Mouse (Mus musculus) T-helper 17 cell (primary cell): Measurements from ENCODE around the gene Naaa.

ENCODE experiments used
- in situ Hi-C, 2 experiments: fragments of 300-600 bp; cut with MboI, MseI; formaldehyde crosslinking; loops; 1 replicate in 1 of 2; 2 replicates in 1 of 2; pipeline ENCODE4 v1.15.1; 2025; ENCODE audit warnings: high pct_unique_total_duplicates in 2 of 2

The Naaa gene

DNA sequence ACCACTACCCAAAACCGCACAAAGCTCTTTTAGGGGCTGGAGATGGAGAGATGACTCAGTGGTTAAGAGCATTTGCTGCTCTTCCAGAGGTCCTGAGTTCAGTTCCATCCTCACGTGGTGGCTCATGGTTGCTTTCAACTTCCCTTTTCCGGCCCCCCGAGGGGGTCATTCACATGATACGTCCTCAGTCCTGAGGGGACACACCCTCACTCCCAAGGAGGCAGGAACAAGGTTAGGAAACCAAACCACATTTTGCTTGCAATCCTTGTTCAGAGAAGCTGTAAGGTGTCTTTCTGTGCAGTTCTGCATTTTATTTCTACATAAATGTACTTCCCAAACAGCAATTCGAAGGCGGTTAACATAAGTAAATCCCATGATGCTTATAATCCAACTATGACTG, 7.5 kb downstream of the Naaa start:
- in situ Hi-C loops = no loop called here

GRCm38 (mm10) chr5:92263761-92264359, 14.1 kb downstream of the Naaa start:
- in situ Hi-C loops = no loop called here

DNA sequence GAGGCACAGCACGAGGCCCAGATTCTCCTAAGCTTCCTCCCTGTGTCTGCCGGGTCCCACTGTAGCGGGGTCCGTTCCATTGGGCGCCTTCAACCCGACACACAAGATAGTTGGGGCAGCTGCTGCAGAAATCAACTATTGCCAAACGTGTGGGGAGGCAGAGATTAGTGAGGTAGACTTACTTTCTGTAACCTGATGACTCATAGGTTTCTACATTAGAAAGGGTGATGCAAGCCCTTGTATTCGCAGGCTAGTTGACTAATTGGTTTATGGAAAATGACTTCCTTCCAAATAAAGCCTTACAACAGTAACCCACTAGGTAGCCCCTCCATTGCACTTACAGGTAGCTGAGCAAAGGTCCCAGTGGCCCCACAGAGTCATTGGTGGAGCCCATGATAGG, 15.3 kb downstream of the Naaa start:
- in situ Hi-C loops = no loop called here

GRCm38 (mm10) chr5:92256218-92256617, 21.8 kb downstream of the Naaa start, which contains the start of gene Ppef2:
Ppef2 (minus strand) TSS chr5:92256278.
- in situ Hi-C loops = no loop called here

- in situ Hi-C loops = no loop called here
Measured at GRCm38 (mm10) chr5:92254476-92254875, 23.5 kb downstream of the Naaa start.

GRCm38 (mm10) chr5:92252797-92253343, 25.1 kb downstream of the Naaa start:
- in situ Hi-C loops = no loop called here

DNA sequence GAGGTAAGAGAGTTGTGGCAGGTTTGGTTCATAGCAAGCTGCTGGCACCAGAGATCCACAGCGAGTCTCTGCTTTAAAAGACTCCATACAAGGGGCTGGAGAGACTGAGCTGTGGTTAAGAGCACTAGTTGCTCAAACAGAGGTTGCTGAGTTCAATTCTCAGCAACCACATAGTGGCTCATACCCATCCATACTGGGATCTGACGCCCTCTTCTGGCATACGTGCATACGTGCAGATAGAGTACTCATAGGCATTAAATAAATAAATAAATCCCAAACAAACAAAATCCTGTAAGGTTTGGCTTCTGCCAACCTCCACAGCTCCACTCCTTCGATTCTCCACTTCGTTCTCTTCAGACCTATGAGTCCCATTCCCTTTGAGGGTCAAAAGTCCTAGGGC, 25.9 kb downstream of the Naaa start:
- in situ Hi-C loops = no loop called here

DNA sequence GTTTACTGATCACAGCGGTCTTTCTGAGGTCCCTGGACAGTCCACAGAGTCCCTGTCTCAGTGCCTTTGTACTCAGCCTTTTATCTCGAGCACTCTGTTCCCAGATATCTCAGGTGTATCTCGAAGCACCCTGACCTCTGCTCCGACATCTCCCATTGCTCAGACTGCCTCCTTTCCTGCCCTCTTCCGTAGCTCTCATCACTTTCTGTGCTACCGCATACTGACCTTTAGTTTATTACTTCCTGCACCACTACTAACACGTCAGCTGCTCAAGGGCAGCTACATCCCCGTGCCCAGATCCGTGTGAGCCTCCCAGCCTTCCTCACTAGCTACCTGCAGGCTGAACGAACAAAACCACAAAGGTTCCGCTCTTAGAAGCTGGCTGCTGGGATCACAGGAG, 29.4 kb downstream of the Naaa start:
- in situ Hi-C loops = no loop called here

GRCm38 (mm10) chr5:92245483-92245882, 32.5 kb downstream of the Naaa start:
- in situ Hi-C loops = no loop called here

- in situ Hi-C loops = no loop called here
Measured at GRCm38 (mm10) chr5:92244900-92245299, 33.1 kb downstream of the Naaa start.

DNA sequence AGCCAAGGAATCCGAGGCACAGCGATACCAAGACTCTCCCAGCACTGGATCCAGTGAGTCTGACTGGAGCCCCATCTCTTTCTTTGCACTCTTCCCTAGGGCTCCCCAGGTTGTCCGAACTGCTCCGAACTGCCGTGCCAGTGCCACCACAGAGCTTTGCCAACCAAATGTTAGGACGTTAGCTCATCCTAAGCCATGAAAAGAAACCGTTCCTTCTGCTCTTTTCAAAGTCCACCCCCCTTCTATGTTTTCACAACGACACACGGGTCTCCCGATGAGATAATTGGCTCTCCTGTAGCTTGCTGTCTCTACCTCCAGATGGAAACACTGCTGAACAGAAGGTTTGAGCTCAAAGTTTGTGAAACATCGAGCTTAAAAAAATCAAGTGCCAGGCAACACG, 37.2 kb downstream of the Naaa start:
- in situ Hi-C loops = no loop called here

DNA sequence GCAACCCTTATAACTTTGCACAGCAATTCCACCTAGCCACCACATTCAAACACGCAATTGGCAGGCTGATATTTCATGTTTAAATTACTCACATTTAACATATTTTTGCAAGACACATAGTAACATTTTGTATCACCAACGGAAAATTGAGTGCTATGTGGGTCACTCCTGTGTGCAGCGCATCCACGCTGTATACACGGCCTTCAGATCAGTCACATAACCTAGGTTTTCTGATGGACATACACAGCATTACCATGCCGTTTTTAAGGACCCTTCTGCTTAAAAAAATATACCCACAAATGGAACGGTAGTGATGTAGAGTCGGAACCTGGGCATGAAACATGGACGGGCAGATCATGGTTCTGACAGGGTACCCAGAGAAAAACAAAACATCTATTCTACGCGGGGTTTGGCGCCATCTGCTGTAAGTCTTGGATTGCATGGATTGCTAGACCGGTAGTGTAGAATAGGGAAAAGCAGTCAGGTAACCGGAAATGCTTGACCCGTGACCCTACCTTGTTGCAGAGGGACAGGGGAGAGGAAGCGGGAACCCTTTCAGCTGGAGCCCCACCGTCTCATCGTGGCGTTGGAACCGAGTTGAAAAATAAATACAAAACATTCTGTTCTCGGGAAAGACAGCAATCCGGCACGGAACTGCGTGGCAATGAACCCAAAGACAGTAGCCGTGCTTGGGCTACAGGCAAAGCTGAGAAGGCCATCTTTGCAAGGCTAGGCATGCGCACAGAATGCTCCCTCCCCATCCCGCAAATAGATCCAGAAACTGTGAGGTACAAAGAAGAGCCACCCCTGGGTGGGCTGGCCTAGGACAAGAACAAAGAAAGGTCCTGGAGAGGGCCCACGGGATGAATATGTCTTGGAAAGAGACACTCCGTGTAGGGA, 38.4 kb downstream of the Naaa start:
- in situ Hi-C loops = loop anchor here (5.0 to 10.0 kb wide), 2 partner anchors 52 to 725 kb away; partner anchors contain the start of gene Parm1 (in 1 of the 2)

DNA sequence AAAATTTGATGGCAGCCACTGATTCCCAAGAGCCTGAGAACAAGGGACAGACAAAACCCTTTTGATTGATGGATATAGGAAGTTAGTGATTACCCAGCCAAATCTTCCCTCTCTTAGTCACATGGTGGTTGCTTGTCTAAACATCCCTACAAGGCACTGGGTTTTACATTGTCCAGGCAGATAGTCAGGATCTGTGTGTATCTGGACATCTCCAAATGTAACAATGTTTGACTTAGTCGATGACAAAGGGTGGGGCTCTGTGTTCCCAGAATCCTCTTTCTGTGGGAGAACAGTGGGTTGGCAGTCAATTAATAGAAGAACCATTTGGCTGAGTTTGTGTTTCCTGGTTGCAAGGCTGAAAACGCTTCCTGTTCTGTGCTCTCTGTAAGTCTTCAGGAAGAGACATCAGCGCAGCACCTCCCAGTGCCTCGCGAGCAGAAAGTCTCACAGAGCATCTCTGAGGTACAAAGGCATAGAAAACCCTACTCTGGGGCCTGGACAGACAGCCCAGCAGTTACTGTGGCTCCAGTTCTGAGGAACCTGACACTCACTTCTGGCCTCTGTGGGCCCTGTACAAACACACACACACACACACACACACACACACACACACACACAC, 42.9 kb downstream of the Naaa start:
- in situ Hi-C loops = loop anchor here (5.0 to 10.0 kb wide), 2 partner anchors 48 to 720 kb away; partner anchors contain the start of gene Parm1 (in 1 of the 2)

DNA sequence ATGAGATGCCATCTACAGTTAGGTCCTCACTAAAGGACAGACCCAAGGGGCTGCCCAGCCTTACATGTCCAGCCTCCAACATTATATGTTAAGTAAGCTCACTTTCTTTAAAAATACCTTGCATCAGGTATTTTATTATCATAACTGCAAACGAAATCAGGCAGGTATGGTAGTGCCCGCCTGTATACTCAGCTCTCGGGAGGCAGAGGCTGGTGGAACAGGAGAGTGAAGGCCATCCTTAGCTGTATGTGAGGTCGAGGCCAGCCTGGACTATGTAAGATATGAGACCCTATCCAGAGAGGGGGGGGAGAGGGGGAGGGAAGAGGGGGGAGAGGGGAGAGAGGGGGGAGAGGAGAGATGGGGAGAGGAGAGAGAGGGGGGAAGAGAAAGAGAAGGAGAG, 44.6 kb downstream of the Naaa start:
- in situ Hi-C loops = loop anchor here in 1 of 2 experiments (10.0 kb wide), 1 partner anchor 719 kb away; the partner anchor contains the start of gene Parm1

DNA sequence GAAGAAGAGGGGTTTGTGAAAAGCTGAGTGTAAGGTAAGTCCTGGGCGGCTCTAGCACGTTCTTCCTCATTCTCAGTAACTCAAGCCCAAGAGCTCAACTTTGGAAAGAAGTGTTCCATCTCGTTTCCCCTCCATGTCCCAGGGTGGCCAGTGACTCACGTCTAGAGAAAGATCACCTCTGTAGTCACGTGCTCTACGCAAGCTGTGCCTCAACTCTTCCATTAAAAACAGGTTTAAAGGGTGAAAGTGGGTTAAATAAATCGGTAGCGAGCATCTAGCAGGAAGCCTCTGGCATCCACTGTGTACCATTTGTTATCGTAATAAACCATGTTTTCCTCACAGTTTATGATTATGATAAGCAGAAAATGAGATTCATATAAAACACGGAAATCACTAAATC, 46.1 kb downstream of the Naaa start:
- in situ Hi-C loops = loop anchor here in 1 of 2 experiments (10.0 kb wide), 1 partner anchor 717 kb away; the partner anchor contains the start of gene Parm1

GRCm38 (mm10) chr5:92230306-92230705, 47.7 kb downstream of the Naaa start:
- in situ Hi-C loops = loop anchor here in 1 of 2 experiments (10.0 kb wide), 1 partner anchor 716 kb away; the partner anchor contains the start of gene Parm1

GRCm38 (mm10) chr5:92229514-92229913, 48.5 kb downstream of the Naaa start:
- in situ Hi-C loops = no loop called here

DNA sequence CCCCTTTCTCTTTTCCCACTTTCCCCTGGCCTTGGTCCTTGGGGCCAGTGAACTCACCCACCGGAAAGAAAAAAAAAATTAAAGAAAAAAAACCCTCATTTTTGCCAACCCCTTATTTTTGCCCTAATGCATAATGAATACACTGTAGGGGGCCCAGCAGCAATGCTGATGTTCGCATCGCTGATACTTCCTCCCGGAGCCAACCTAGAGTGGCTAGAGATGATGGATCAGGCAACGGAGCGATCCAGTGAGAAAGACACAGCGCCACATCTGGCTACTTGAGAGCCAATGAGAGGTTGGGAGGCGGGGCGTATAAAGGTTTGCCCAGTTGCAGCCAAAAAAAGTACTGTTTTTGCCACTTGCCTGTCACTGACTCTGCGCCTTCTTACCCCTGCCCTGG, 49.2 kb downstream of the Naaa start:
- in situ Hi-C loops = no loop called here

GRCm38 (mm10) chr5:92227782-92228181, 50.2 kb downstream of the Naaa start:
- in situ Hi-C loops = no loop called here

GRCm38 (mm10) chr5:92220287-92220902, 57.6 kb downstream of the Naaa start:
- in situ Hi-C loops = no loop called here

DNA sequence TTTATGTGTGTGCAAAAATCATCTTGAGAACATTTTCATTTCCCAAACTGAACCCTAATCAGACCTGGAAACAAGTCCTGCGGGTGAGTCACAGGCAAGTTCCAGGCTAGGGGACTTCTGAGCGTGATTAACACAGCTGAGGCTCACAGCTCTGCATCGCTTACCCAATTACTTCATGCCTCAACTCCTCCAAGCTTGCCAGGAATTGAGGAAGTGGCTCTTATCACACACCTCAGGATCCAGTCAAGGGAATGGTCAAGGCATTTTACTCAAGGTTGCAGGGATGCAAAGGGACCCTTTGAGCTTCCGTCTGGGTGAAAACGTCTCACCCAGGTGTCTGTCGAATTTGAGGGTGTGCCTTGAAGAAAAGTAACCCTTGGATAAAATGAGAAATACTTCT, 58.1 kb downstream of the Naaa start:
- in situ Hi-C loops = no loop called here
